Mouse (Mus musculus) macrophage (primary cell): Measurements from ENCODE around the gene Clrn3. TPM values are rescaled to one million over a fixed set of nuclear protein-coding genes. Genes with fewer than 3 reads are reported as not detected.

Experiments used
- polyA plus RNA-seq: library from polyadenylated mRNA; stranded (reverse); fragments of 250-400 nt; gene quantifications from 3 replicates; pipeline ENCODE4 v1.2.4, GENCODE M21; 2018; ENCODE audit warnings: inconsistent platforms

Gene Clrn3
- polyA plus RNA-seq, 1 experiment from 2014 or later: not detected

Other genes with a start within 250 kb of the Clrn3 start
- not detected in 3 replicates for gene Foxi2, start 118.3 kb downstream of the Clrn3 start, polyA plus RNA-seq
- 27.5 to 35.9 TPM (median 35.9 TPM) in 3 replicates for gene Ptpre, start 8.8 kb upstream of the Clrn3 start, polyA plus RNA-seq
- gene Mki67, start 187.7 kb upstream of the Clrn3 start, polyA plus RNA-seq: 4.2 to 24.2 TPM (median 17.5 TPM) in 3 replicates